Mouse (Mus musculus): ENCODE results near the gene Rab9. TPM values are rescaled to one million over a fixed set of nuclear protein-coding genes. Genes with fewer than 3 reads are reported as not detected.

The Rab9 gene
- 38.8 TPM for polyA plus RNA-seq (2015; fragmentation: Illumina TruSeq; extraction: RNeasy Lipid Tissue Mini Kit (QIAGEN cat#74804); ENCODE audit: insufficient read depth, low replicate concordance)

GRCm38 (mm10) chrX:166479365-166479983, at the start of gene Rab9:
Rab9 (minus strand) TSS chrX:166479867.

GRCm38 (mm10) chrX:166518345-166518744, 38.7 kb upstream of the Rab9 start, which contains the start of gene Tceanc:
Tceanc (minus strand) TSS chrX:166518567.

GRCm38 (mm10) chrX:166440616-166441063, 39.0 kb downstream of the Rab9 start, which contains the start of gene Ofd1:
Ofd1 (minus strand) TSS chrX:166440704.

GRCm38 (mm10) chrX:166440036-166440615, 39.5 kb downstream of the Rab9 start, which contains the start of gene Trappc2:
Trappc2 (plus strand) TSS chrX:166440574.

Other genes starting within 250 kb of the Rab9 start
- 51.3 TPM for gene Gpm6b, start 241.0 kb downstream of the Rab9 start, polyA plus RNA-seq (2015; fragmentation: Illumina TruSeq; extraction: RNeasy Lipid Tissue Mini Kit (QIAGEN cat#74804); ENCODE audit: insufficient read depth, low replicate concordance)
- 30.3 TPM for gene Trappc2, start 39.3 kb downstream of the Rab9 start, polyA plus RNA-seq (2015; fragmentation: Illumina TruSeq; extraction: RNeasy Lipid Tissue Mini Kit (QIAGEN cat#74804); ENCODE audit: insufficient read depth, low replicate concordance)
- gene Ofd1, start 39.2 kb downstream of the Rab9 start, polyA plus RNA-seq (2015; fragmentation: Illumina TruSeq; extraction: RNeasy Lipid Tissue Mini Kit (QIAGEN cat#74804); ENCODE audit: insufficient read depth, low replicate concordance): 17.0 TPM
- gene Tceanc, start 38.7 kb upstream of the Rab9 start, polyA plus RNA-seq (2015; fragmentation: Illumina TruSeq; extraction: RNeasy Lipid Tissue Mini Kit (QIAGEN cat#74804); ENCODE audit: insufficient read depth, low replicate concordance): 9.8 TPM
- 0.70 TPM for gene Egfl6, start 105.9 kb upstream of the Rab9 start, polyA plus RNA-seq (2015; fragmentation: Illumina TruSeq; extraction: RNeasy Lipid Tissue Mini Kit (QIAGEN cat#74804); ENCODE audit: insufficient read depth, low replicate concordance)

Data from spleen, adult 10 weeks (tissue).